In genomic region chr17:84314341-84314740, GRCm38 (mm10) we compare ENCODE assay signal across 23 mouse cellular contexts.
DNase-seq lines count a peak whose midpoint lies in the region; ATAC-seq lines count a peak whose summit lies in the region.
"Had no signal": no experiment of that assay in that cellular context is flagged by ENCODE, and none has a peak within 500 bp of the region (broad histone marks: within the 10 kb centered on the region; RNA-seq: fewer than 3 reads in every experiment).

No protein-coding gene starts in this region.

- peak overlapping the region; percentile 67 for H3K4me3 ChIP-seq in megakaryocyte, embryonic 14.5 days (replicated peaks)
- H3K4me3 ChIP-seq: forebrain, embryonic 10.5 days; forebrain, embryonic 13.5 days; heart, embryonic 12.5 days; heart, embryonic 15.5 days; hindbrain, embryonic 10.5 days; hindbrain, embryonic 13.5 days had no signal

- no peaks in the 10 kb centered on the region for H3K9me3 ChIP-seq in megakaryocyte, embryonic 14.5 days
- H3K9me3 ChIP-seq: forebrain, embryonic 10.5 days; forebrain, embryonic 13.5 days; heart, embryonic 12.5 days; heart, embryonic 15.5 days; hindbrain, embryonic 10.5 days; hindbrain, embryonic 13.5 days had no signal

- H3K36me3 ChIP-seq in megakaryocyte, embryonic 14.5 days (replicated peaks; ENCODE audit: low read length) = peaks cover 22% of the 10 kb centered on the region

- no peaks in the 10 kb centered on the region for H3K27me3 ChIP-seq in megakaryocyte, embryonic 14.5 days (replicated peaks)
- H3K27me3 ChIP-seq: forebrain, embryonic 13.5 days; heart, embryonic 12.5 days; heart, embryonic 15.5 days; hindbrain, embryonic 13.5 days had no signal

- peak; percentile 48 for DNase-seq in CD4-positive helper T cell, adult 2 months (ENCODE audit: low read depth, low spot score)
- peak; percentile 71 for DNase-seq in T-cell, adult 2 months (ENCODE audit: low spot score)
- no peak for DNase-seq in layer of hippocampus, adult 9-11 months
- no peak for DNase-seq in adrenal gland, postnatal 4 days (ENCODE audit: low spot score in 2 of 2)
- DNase-seq: adrenal gland, adult 8-10 months; adrenal gland, postnatal 25 days; cerebellum, adult 18-20 months; cerebellum, adult 9-10 months; cerebellum, postnatal 14 days; gastrocnemius, postnatal 10 days; gastrocnemius, postnatal 36 days; heart, postnatal 10 days; heart, postnatal 36 days had no signal

- H3K4me1 ChIP-seq in megakaryocyte, embryonic 14.5 days = peaks cover 23% of the 10 kb centered on the region
- H3K4me1 ChIP-seq: hindbrain, embryonic 10.5 days; hindbrain, embryonic 13.5 days had no signal

- no peak for ATAC-seq in megakaryocyte, adult 5-6 weeks (ENCODE audit: poor library complexity, severe bottlenecking)
- ATAC-seq: forebrain, embryonic 13.5 days; forebrain, embryonic 16.5 days; hindbrain, embryonic 16.5 days had no signal

Comparison
In these comparisons a context has a peak if more than half of its experiments do, and no peak if none do; other contexts are left out.
1. DNase-seq: peak in CD4-positive helper T cell, adult 2 months (single experiment) and T-cell, adult 2 months (single experiment); none in layer of hippocampus, adult 9-11 months (single experiment) and adrenal gland, postnatal 4 days (0 of 2).